Mouse (Mus musculus) heart, embryonic 11.5 days (tissue): ENCODE results near the gene Slc2a9. TPM values are rescaled to one million over a fixed set of nuclear protein-coding genes. Genes with fewer than 3 reads are reported as not detected.

Source experiments
- ATAC-seq: fragments of 200-750 bp; cut with Nextera tagmentation; replicated peaks from 2 replicates; pipeline ENCODE4 v1.8.0; 2017; ENCODE audit warnings: moderate library complexity; ENCODE audit not compliant: insufficient number of reproducible peaks, low FRiP score, low TSS enrichment
- H3K27ac ChIP-seq: fragments of 300-500 bp; sonication (generic); 2 replicates; pipeline ENCODE4 v1.5.1; 2014; ENCODE audit warnings: mild to moderate bottlenecking, low read depth, low read length
- H3K27me3 ChIP-seq: fragments of 300-500 bp; sonication (generic); 2 replicates; pipeline ENCODE4 v1.6.1; 2014; ENCODE audit warnings: mild to moderate bottlenecking, low read length, mixed read lengths; ENCODE audit not compliant: control insufficient read depth, insufficient read depth
- H3K36me3 ChIP-seq: fragments of 300-500 bp; sonication (generic); 2 replicates; pipeline ENCODE4 v1.6.1; 2014; ENCODE audit warnings: mild to moderate bottlenecking, low read length, moderate library complexity, mixed read lengths; ENCODE audit not compliant: control insufficient read depth, insufficient read depth
- H3K4me1 ChIP-seq: fragments of 300-500 bp; sonication (generic); 2 replicates; pipeline ENCODE4 v1.6.1; 2014; ENCODE audit warnings: low read length; ENCODE audit not compliant: control insufficient read depth, insufficient read depth
- H3K4me2 ChIP-seq: fragments of 300-500 bp; sonication (generic); 2 replicates; pipeline ENCODE4 v1.6.1; 2014; ENCODE audit warnings: mild to moderate bottlenecking, moderate library complexity
- H3K4me3 ChIP-seq: fragments of 300-500 bp; sonication (generic); 2 replicates; pipeline ENCODE4 v1.5.1; 2014; ENCODE audit warnings: low read depth, low read length
- H3K9ac ChIP-seq: fragments of 300-500 bp; sonication (generic); 2 replicates; pipeline ENCODE4 v1.6.1; 2014; ENCODE audit warnings: mild to moderate bottlenecking, low read depth, low read length, moderate library complexity
- H3K9me3 ChIP-seq: fragments of 300-500 bp; sonication (generic); replicated peaks from 2 replicates; pipeline ENCODE4 v1.6.1; 2016; ENCODE audit warnings: low read length; ENCODE audit not compliant: control insufficient read depth
- WGBS: fragments of 180-500 bp; shearing (Covaris S2); extraction: QIAGEN DNeasy Blood & Tissue Kit; methylation state at CpG from one replicate; pipeline ENCODE4 v1.1.7; 2014; ENCODE audit not compliant: insufficient replicate concordance; 5-methylcytosine and 5-hydroxymethylcytosine counted together
- polyA plus RNA-seq: library from polyadenylated mRNA; unstranded; fragments of >200 nt; fragmentation: Nextera tagmentation; extraction: Ambion mirVana; gene quantifications from 2 replicates; pipeline ENCODE4 v1.2.1, GENCODE M21; 2014

Gene Slc2a9
- polyA plus RNA-seq, result 0.19 and 0.49 TPM in 2 replicates

- ATAC-seq, result no peak
- no peak within 1 kb of the TSS for H3K27ac ChIP-seq
- no peaks in the 10 kb centered on the region for H3K9me3 ChIP-seq
- H3K36me3 ChIP-seq, result no peaks in the 10 kb centered on the region
- no peaks in the 10 kb centered on the region for H3K27me3 ChIP-seq
- 70% methylated on average over 4 of the region's 4 CpGs for WGBS
- H3K9ac ChIP-seq, result no peak within 1 kb of the TSS
- peaks cover 4% of the 10 kb centered on the region; the same call in 1 of the 2 replicates for H3K4me1 ChIP-seq
- H3K4me3 ChIP-seq, result no peak within 1 kb of the TSS
- H3K4me2 ChIP-seq, result no peak within 1 kb of the TSS
Observed at GRCm38 (mm10) chr5:38502992-38503391, at the start of gene Slc2a9. Gene Slc2a9, minus strand, starts transcription at chr5:38503143.

GRCm38 (mm10) chr5:38552615-38553014 is 49.7 kb upstream of the Slc2a9 start:
- 84% methylated on average over 3 of the region's 3 CpGs for WGBS
- Histone ChIP-seq H3K27ac (no peak overlapping the region), H3K36me3 (peaks cover 33% of the 10 kb centered on the region)

GRCm38 (mm10) chr5:38550221-38550768 is 47.4 kb upstream of the Slc2a9 start:
- Histone ChIP-seq H3K27me3 (no peaks in the 10 kb centered on the region), H3K4me2 (peak overlapping the region; percentile 44), H3K36me3 (peaks cover 48% of the 10 kb centered on the region), H3K9me3 (no peaks in the 10 kb centered on the region), H3K9ac (peak overlapping the region; percentile 54; the same call in 1 of the 2 replicates), H3K27ac (peak overlapping the region; percentile 89), H3K4me1 (peaks cover 80% of the 10 kb centered on the region), H3K4me3 (no peak overlapping the region)
- 30% methylated on average over 1 of the region's 1 CpGs for WGBS
- no peak for ATAC-seq

More at GRCm38 (mm10) chr5:38552615-38553014, 49.7 kb upstream of the Slc2a9 start:
- ATAC-seq, result no peak
- H3K9me3 ChIP-seq, result no peaks in the 10 kb centered on the region
- H3K4me2 ChIP-seq, result no peak overlapping the region
- H3K4me1 ChIP-seq, result peaks cover 78% of the 10 kb centered on the region
- no peaks in the 10 kb centered on the region for H3K27me3 ChIP-seq
- no peak overlapping the region for H3K9ac ChIP-seq
- no peak overlapping the region for H3K4me3 ChIP-seq

- H3K4me3 ChIP-seq, result no peak overlapping the region
- H3K36me3 ChIP-seq, result peaks cover 54% of the 10 kb centered on the region
- peak overlapping the region; percentile 44 for H3K4me2 ChIP-seq
- no peak overlapping the region; the same call in 1 of the 2 replicates for H3K9ac ChIP-seq
- peak overlapping the region; percentile 89 for H3K27ac ChIP-seq
- no peaks in the 10 kb centered on the region for H3K9me3 ChIP-seq
- 0 out of 2 replicates have a peak, but pooled peaks have one; percentile 8 for ATAC-seq
- peaks cover 75% of the 10 kb centered on the region for H3K4me1 ChIP-seq
- 32% methylated on average over 3 of the region's 3 CpGs for WGBS
- no peaks in the 10 kb centered on the region for H3K27me3 ChIP-seq
Observed at GRCm38 (mm10) chr5:38549461-38549909, 46.5 kb upstream of the Slc2a9 start.

GRCm38 (mm10) chr5:38547375-38547774 is 44.4 kb upstream of the Slc2a9 start:
- Histone ChIP-seq H3K27me3 (no peaks in the 10 kb centered on the region), H3K4me3 (no peak overlapping the region), H3K4me2 (no peak overlapping the region), H3K9me3 (no peaks in the 10 kb centered on the region), H3K4me1 (peaks cover 55% of the 10 kb centered on the region), H3K9ac (no peak overlapping the region), H3K27ac (peak overlapping the region; percentile 41), H3K36me3 (peaks cover 65% of the 10 kb centered on the region)
- 44% methylated on average over 6 of the region's 6 CpGs for WGBS
- no peak for ATAC-seq

- H3K4me2 ChIP-seq, result no peak overlapping the region
- H3K9ac ChIP-seq, result no peak overlapping the region
- no peaks in the 10 kb centered on the region for H3K9me3 ChIP-seq
- H3K4me3 ChIP-seq, result no peak overlapping the region
- H3K27me3 ChIP-seq, result no peaks in the 10 kb centered on the region
- 73% methylated on average over 5 of the region's 5 CpGs for WGBS
- no peak for ATAC-seq
- H3K36me3 ChIP-seq, result peaks cover 82% of the 10 kb centered on the region
- no peak overlapping the region for H3K27ac ChIP-seq
- H3K4me1 ChIP-seq, result peaks cover 40% of the 10 kb centered on the region
Observed at GRCm38 (mm10) chr5:38544423-38545415, 41.8 kb upstream of the Slc2a9 start.

GRCm38 (mm10) chr5:38543496-38544217 is 40.7 kb upstream of the Slc2a9 start:
- WGBS, result 86% methylated on average over 4 of the region's 4 CpGs
- H3K4me2 ChIP-seq, result no peak overlapping the region
- no peak overlapping the region for H3K4me3 ChIP-seq
- peaks cover 29% of the 10 kb centered on the region for H3K4me1 ChIP-seq
- ATAC-seq, result no peak
- no peaks in the 10 kb centered on the region for H3K27me3 ChIP-seq
- H3K27ac ChIP-seq, result no peak overlapping the region
- H3K9me3 ChIP-seq, result no peaks in the 10 kb centered on the region
- H3K9ac ChIP-seq, result no peak overlapping the region
- peaks cover 83% of the 10 kb centered on the region for H3K36me3 ChIP-seq

GRCm38 (mm10) chr5:38541728-38542127 is 38.8 kb upstream of the Slc2a9 start:
- Histone ChIP-seq H3K4me3 (no peak overlapping the region), H3K27ac (no peak overlapping the region; the same call in 1 of the 2 replicates), H3K9ac (no peak overlapping the region), H3K36me3 (peaks cover 82% of the 10 kb centered on the region), H3K9me3 (no peaks in the 10 kb centered on the region), H3K27me3 (no peaks in the 10 kb centered on the region), H3K4me1 (peaks cover 10% of the 10 kb centered on the region), H3K4me2 (no peak overlapping the region; the same call in 1 of the 2 replicates)
- no peak for ATAC-seq
- WGBS, result 81% methylated on average over 3 of the region's 3 CpGs
